Mouse (Mus musculus): ENCODE measurements around the gene Siglecg. TPM values are rescaled to one million over a fixed set of nuclear protein-coding genes. Genes with fewer than 3 reads are reported as not detected.

Gene Siglecg
- polyA plus RNA-seq, 1 experiment from 2014 or later = not detected

DNA sequence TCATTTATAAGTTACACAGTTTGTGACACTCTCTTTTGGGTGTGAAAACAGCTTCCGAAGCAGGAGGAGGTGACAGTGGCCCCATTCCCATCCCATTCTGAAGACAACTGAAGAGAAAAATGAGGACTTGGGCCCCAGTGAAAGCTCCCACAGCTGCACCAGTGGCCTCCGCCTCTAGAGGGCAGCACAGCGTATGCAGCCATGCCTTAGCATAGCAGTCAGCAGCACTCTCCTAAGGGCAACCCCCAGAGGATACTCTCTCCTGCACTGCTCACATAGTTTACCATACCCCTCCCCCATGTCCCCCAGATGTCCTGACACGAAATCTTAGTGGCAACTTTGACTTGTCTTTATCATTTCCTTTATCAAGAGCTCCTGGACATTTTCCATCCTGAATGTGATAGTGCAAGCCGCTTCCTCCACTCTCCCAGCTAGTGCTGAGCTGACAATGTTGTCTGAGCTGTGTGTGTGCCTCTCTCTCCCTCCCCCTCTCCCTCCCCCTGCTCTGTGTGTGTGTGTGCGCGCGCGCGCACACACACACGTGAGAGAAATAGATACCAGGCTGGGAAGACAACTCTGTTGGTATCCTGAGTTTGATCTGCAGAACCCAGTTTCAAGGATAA is 15.1 kb downstream of the Siglecg start:
- WGBS = 14% methylated on average over 11 of the region's 11 CpGs
- Histone ChIP-seq H3K9ac (no peak overlapping the region), H3K36me3 (no peaks in the 10 kb centered on the region), H3K4me3 (no peak overlapping the region), H3K4me2 (replicated peaks) (peak overlapping the region; percentile 25), H3K27me3 (no peaks in the 10 kb centered on the region), H3K9me3 (replicated peaks) (no peaks in the 10 kb centered on the region), H3K27ac (no peak overlapping the region), H3K4me1 (peaks cover 4% of the 10 kb centered on the region; the same call in 1 of the 2 replicates)
- peak; percentile 90 for ATAC-seq (ENCODE audit: low FRiP score)

DNA sequence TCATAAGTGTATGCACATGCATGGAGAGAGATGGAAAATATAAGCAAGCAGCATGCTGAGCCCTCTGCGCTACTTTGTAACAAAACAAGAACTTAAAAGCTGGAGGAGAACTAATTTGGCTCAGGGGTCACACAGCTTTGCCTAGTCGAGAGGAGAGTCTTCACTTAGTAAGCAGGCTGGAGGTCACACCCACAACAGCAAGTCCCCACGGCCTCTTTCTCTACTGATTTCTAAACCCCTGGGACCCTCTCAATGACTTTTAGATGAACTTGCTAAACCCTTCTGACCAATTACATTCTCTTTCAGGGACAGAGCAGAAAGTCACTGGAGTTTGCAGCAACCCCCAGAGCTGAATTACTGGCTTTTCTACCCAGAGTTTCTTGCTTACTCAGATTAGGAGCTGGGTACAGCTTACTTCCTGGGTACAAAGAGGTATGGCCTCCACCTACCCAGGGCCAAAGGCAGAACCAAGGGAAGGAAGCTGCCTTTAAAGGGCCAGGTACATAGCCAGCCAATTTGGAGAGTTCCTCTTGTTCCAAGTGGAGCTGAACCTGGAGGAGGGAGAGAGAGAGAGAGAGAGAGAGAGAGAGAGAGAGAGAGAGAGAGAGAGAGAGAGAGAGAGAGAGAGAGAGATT is 16.1 kb downstream of the Siglecg start:
- H3K4me2 ChIP-seq (replicated peaks) = no peak overlapping the region
- peaks cover 4% of the 10 kb centered on the region; the same call in 1 of the 2 replicates for H3K4me1 ChIP-seq
- no peaks in the 10 kb centered on the region for H3K9me3 ChIP-seq (replicated peaks)
- no peaks in the 10 kb centered on the region for H3K36me3 ChIP-seq
- H3K9ac ChIP-seq = no peak overlapping the region
- no peaks in the 10 kb centered on the region for H3K27me3 ChIP-seq
- H3K27ac ChIP-seq = no peak overlapping the region
- no peak overlapping the region for H3K4me3 ChIP-seq
- ATAC-seq (ENCODE audit: low FRiP score) = no peak
- WGBS = 68% methylated on average over 3 of the region's 3 CpGs

DNA sequence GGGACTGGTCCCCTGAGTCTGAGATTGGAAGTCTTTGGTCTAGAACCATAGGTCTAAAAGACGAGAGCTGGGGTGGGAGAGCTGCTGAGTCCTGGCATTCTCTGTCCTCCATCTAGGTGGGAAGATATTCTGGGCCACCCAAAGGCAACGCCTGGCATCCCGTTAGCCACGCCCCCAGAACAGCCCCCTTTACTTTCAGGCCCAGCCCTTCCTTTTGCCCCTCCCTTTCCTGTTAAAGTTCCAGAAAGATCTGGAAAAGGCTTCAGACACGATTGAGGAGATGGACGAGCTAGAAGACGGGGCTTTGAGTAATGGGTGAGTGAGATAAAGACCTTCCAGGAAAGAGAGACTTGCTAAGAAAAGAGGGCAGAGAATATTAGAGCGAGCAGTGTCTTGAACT is 19.4 kb downstream of the Siglecg start, which contains the start of gene Lim2:
Gene Lim2, plus strand, starts transcription at position 265 of the 400 bp plus-strand sequence.
- Histone ChIP-seq H3K36me3 (no peaks in the 10 kb centered on the region), H3K27me3 (no peaks in the 10 kb centered on the region), H3K4me2 (replicated peaks) (no peak within 1 kb of the TSS), H3K27ac (no peak within 1 kb of the TSS), H3K9me3 (replicated peaks) (no peaks in the 10 kb centered on the region), H3K4me3 (no peak within 1 kb of the TSS), H3K9ac (no peak within 1 kb of the TSS), H3K4me1 (peaks cover 4% of the 10 kb centered on the region; the same call in 1 of the 2 replicates)
- ATAC-seq (ENCODE audit: low FRiP score) = no peak
- 81% methylated on average over 8 of the region's 8 CpGs for WGBS

DNA sequence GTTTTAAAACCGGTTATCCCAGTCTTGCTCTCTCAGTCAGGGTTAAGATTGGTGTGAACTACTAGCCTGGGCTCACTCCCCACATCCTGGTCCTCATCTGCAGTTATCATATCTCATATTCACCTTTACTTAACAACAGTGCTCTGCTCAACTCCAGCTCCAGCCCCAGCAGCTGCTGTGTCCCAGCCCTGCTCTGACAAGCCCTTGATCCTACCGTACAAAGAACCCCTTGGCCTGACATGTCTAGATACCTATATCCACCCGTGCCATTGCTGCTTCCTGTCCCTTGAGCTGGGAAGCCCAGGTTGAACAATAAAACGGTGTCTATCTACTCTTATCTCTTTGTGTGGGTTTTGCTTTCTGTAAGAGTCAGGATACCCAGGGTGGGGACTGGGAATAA is 21.5 kb downstream of the Siglecg start:
- Histone ChIP-seq H3K4me3 (no peak overlapping the region), H3K4me1 (no peaks in the 10 kb centered on the region), H3K9me3 (replicated peaks) (no peaks in the 10 kb centered on the region), H3K9ac (no peak overlapping the region), H3K36me3 (no peaks in the 10 kb centered on the region), H3K27ac (no peak overlapping the region), H3K4me2 (replicated peaks) (no peak overlapping the region), H3K27me3 (no peaks in the 10 kb centered on the region)
- no peak for ATAC-seq (ENCODE audit: low FRiP score)
- 59% methylated on average over 4 of the region's 4 CpGs for WGBS

DNA sequence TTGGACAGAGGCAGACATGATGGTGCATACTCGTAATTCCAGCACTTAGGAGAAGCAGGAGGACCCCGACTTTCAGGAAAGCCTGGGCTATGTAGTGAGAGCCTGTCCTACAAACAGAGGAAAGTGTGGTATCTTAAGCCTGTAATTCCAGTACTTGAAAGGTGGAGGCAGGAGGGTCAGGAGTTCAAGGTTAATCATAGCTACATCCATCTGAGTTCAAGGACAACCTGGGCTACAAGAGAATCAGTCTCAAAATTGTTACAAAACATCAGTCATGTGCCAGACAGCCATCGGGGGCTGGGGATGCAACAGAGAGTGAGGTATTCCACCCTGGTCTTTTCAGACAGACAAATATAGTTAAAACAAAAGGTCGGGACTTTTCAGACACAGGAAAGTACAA is 24.9 kb downstream of the Siglecg start:
- Histone ChIP-seq H3K4me1 (no peaks in the 10 kb centered on the region), H3K4me2 (replicated peaks) (no peak overlapping the region), H3K27ac (no peak overlapping the region), H3K36me3 (no peaks in the 10 kb centered on the region), H3K4me3 (no peak overlapping the region), H3K9ac (no peak overlapping the region), H3K9me3 (replicated peaks) (no peaks in the 10 kb centered on the region), H3K27me3 (no peaks in the 10 kb centered on the region)
- 79% methylated on average over 4 of the region's 4 CpGs for WGBS
- no peak for ATAC-seq (ENCODE audit: low FRiP score)

DNA sequence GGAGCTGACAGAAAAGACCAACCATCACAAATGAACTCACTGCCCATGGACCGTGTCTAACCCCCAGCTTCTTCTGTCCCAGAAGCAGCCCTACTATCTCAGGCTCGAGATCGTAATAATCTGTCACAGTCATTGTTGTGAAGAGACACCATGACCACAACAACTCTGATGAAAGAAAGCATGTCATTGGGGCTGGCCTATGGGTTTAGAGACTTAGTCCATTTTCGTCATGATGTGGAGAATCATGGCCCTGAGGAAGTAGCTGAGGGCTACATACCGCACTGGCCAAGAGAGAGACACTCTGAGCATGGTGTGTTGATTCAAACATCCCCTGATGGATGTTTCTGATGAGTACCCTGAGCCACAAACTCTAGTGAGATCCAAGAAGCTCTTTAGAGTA is 26.7 kb downstream of the Siglecg start:
- Histone ChIP-seq H3K36me3 (no peaks in the 10 kb centered on the region), H3K27ac (no peak overlapping the region), H3K27me3 (no peaks in the 10 kb centered on the region), H3K4me2 (replicated peaks) (no peak overlapping the region), H3K9ac (no peak overlapping the region), H3K4me1 (no peaks in the 10 kb centered on the region), H3K4me3 (no peak overlapping the region), H3K9me3 (replicated peaks) (no peaks in the 10 kb centered on the region)
- ATAC-seq (ENCODE audit: low FRiP score) = no peak
- WGBS = 86% methylated on average over 5 of the region's 5 CpGs

DNA sequence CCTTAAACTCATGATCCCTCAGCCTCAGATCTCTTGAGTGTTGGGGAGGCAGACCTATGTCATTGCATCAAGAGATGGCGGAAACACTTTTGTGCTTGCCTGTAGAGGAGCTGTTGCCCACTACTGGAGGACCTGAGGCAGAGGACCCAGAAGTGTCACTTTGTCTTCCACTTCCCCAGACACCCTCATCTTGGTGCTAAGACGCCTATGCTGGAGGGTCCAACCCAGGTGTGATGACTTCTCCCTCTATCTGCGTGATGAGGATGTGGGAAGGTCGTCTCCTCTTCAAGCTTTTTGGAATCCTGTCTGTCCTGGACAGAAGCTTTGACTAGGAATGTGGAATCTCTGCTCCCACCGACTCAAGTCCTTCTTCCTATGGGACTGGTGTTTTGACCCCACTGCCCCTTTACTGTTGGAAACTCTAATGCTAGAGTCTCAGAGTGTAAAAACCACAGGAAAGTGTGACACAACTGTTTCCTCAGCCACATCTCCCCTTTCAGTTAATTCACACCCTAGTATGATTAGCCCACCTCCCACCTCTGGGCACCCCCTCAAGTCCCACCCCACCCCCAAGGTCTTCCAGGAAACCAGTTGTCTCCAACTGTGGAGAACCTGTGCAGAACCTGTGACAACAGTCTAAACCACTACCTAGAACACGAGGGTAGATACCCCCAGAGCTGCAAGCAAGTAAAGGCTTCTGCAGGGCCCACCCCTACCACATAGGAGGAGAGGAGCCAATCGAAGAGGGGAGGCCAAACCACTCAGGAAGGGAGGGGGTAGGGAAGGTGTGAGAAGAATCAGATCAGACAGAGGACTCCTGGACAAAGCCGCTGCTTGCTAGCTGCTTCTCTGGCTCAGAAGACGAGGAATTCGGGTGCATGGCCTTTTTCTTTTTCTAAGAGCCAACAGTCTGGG is 28.6 kb downstream of the Siglecg start, which contains the start of gene Nkg7:
Gene Nkg7, plus strand, starts transcription at position 733 of the 915 bp plus-strand sequence.
- Histone ChIP-seq H3K4me1 (no peaks in the 10 kb centered on the region), H3K36me3 (no peaks in the 10 kb centered on the region), H3K9ac (no peak within 1 kb of the TSS), H3K27me3 (no peaks in the 10 kb centered on the region), H3K4me3 (no peak within 1 kb of the TSS), H3K4me2 (replicated peaks) (no peak within 1 kb of the TSS), H3K9me3 (replicated peaks) (no peaks in the 10 kb centered on the region), H3K27ac (no peak within 1 kb of the TSS)
- 83% methylated on average over 10 of the region's 10 CpGs for WGBS
- no peak for ATAC-seq (ENCODE audit: low FRiP score)

DNA sequence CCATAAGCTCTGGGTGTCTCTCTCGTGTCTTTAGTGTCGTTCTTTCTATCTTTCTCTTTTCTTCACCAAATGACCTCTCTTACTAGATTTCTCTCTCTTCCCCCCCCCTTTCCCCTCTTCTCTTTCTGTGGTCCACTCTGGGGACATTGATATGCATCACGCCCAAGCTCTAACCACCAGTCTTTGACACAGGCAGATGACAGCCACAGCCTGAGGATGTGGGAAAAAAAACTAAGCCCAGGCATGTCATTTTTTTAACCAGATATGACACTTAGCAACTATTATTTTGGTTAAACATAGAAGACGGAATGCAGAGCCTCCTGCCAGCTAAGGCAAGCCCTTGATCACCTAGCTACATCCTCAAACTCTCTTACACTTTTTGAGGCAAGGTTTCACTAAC is 30.6 kb downstream of the Siglecg start:
- H3K9ac ChIP-seq = no peak overlapping the region
- H3K4me1 ChIP-seq = peaks cover 8% of the 10 kb centered on the region
- H3K9me3 ChIP-seq (replicated peaks) = no peaks in the 10 kb centered on the region
- no peaks in the 10 kb centered on the region for H3K36me3 ChIP-seq
- ATAC-seq (ENCODE audit: low FRiP score) = no peak
- H3K4me3 ChIP-seq = no peak overlapping the region
- WGBS = 87% methylated on average over 4 of the region's 4 CpGs
- no peak overlapping the region for H3K4me2 ChIP-seq (replicated peaks)
- H3K27ac ChIP-seq = no peak overlapping the region
- H3K27me3 ChIP-seq = no peaks in the 10 kb centered on the region

DNA sequence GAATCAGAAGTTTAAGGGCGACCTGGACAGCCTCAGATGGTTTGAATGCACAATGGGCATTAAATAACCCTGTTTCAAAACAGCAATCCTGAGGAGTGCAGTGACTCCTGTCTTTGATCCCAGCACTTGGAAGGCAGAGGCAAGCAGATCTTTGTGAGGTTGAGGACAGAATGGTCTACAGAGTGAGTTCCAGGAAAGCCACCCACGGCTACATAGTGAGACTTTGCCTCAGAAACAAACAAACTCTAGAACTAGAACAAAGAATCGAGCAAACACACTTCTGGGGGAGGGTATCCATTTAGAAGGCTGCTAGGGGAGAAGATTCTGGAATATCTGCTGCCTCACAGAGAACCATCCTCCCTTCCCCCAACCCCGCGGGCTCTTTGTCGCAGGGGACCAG is 32.5 kb downstream of the Siglecg start, which contains the start of gene Cldnd2:
Gene Cldnd2, plus strand, starts transcription at position 301 of the 400 bp plus-strand sequence.
- Histone ChIP-seq H3K36me3 (no peaks in the 10 kb centered on the region), H3K4me1 (peaks cover 18% of the 10 kb centered on the region), H3K9ac (no peak within 1 kb of the TSS), H3K4me2 (replicated peaks) (no peak within 1 kb of the TSS), H3K9me3 (replicated peaks) (no peaks in the 10 kb centered on the region), H3K27ac (no peak within 1 kb of the TSS), H3K27me3 (no peaks in the 10 kb centered on the region), H3K4me3 (no peak within 1 kb of the TSS)
- 84% methylated on average over 6 of the region's 6 CpGs for WGBS
- no peak for ATAC-seq (ENCODE audit: low FRiP score)

DNA sequence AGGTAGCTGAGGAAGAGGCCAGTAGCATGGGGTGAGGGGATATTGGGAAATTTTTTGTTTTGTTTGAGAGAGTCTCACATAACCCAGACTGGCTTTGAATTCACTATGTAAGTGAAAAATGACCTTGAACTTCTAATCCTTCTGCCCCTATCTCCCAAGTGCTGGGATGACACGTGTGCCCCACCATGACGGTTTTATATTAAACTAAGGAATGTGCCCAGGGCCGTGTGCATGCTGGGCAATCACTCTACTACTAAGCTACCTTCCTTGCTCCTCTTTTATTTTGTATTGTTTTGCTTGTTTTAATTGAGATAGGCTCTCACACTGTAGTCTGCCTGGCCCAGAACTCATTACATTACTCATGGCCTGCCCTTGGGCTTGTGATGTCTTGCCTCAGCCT is 33.1 kb downstream of the Siglecg start:
- Histone ChIP-seq H3K9ac (no peak overlapping the region), H3K36me3 (no peaks in the 10 kb centered on the region), H3K4me2 (replicated peaks) (no peak overlapping the region), H3K27ac (no peak overlapping the region), H3K4me1 (peaks cover 18% of the 10 kb centered on the region), H3K9me3 (replicated peaks) (no peaks in the 10 kb centered on the region), H3K27me3 (no peaks in the 10 kb centered on the region), H3K4me3 (no peak overlapping the region)
- 86% methylated on average over 3 of the region's 3 CpGs for WGBS
- no peak for ATAC-seq (ENCODE audit: low FRiP score)

DNA sequence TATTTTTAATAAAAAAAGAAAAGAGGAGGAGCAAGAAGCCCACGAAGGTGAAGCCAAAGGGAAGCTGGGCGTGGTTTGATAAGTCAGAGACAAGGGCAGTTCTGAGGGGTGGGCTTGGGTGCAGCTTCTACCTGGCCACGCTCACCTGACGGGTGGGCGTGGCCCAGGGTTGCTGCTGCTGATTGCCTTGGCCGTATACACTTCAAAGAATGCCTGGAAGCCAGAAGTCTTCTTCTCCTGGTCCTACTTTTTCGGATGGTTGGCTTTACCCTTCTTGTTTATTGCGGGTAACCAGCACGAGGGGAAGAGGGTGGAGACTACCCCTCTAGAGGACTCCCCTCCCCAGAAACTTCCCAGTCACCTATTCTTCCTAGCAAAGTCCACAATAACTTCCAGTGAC is 34.7 kb downstream of the Siglecg start:
- Histone ChIP-seq H3K4me1 (peaks cover 18% of the 10 kb centered on the region), H3K9ac (peak overlapping the region; percentile 67), H3K36me3 (no peaks in the 10 kb centered on the region), H3K27me3 (no peaks in the 10 kb centered on the region), H3K4me3 (peak overlapping the region; percentile 51), H3K9me3 (replicated peaks) (no peaks in the 10 kb centered on the region), H3K27ac (peak overlapping the region; percentile 89), H3K4me2 (replicated peaks) (peak overlapping the region; percentile 84)
- ATAC-seq (ENCODE audit: low FRiP score) = 0 out of 2 replicates have a peak, but pooled peaks have one; percentile 11
- 10% methylated on average over 9 of the region's 9 CpGs for WGBS

Data from hindbrain, embryonic 12.5 days (tissue).